Mouse (Mus musculus): ENCODE results near the gene Plin5.
"Not testable (repeated sequence)": the region's sequence is repeated elsewhere in the genome, so short reads cannot be mapped to it uniquely, and the experiment has no call there.

Plin5 gene

DNA sequence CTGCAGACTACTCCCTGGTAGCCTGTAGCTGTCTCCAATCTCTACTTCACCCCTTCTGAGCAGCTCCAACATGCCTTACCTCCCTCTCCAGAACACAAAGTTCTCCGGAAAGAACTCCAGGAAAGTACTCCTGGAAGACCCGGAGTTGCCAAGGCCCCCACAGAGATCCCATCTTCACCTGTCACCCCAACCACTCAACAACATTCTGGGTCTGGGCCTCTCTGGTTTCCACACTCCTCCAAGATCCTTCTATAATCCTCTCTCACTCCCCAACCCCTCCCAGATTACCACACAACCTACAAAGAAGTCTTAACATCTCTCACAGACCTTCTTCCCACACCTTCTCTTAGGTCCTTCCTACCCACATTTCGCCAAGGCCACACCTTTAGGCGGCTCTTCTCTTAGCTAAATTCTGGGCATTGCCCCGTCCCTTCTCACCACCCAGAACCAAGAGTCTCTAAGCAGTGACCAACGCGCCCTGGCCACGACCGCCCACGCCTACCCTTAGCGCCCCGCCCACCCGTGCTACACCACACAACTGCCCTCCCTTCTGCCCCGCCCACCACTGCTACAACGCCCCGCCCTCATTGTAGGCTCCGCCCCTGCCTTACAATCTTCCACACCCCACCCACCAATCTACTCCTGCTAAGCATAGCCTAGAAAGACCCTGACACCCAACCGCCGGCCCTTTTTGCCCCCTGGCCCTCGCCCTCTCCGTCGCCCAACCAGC is 43.1 kb downstream of the Plin5 start:
- peak; percentile 78 for DNase-seq (ENCODE audit: low read depth, low spot score)

DNA sequence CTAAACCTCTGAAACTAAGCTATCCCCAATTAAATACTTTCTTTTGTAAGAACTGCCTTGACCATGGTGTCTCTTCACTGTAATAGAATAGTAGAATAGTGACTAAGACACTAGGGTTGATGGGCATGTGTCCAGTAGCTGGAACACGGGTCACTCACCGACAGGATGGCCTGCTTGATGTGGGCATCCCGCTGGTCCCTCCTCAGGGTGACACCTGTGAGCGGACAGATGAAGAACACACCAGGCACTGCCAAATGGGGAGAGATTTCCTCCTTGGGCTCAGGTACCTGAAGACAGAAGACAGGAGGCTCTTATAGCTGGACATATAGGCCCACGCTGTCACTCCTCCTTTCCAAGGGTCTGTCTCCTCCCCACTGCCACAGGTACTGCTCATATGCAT is 45.2 kb downstream of the Plin5 start:
- no peak for DNase-seq (ENCODE audit: low read depth, low spot score)

DNA sequence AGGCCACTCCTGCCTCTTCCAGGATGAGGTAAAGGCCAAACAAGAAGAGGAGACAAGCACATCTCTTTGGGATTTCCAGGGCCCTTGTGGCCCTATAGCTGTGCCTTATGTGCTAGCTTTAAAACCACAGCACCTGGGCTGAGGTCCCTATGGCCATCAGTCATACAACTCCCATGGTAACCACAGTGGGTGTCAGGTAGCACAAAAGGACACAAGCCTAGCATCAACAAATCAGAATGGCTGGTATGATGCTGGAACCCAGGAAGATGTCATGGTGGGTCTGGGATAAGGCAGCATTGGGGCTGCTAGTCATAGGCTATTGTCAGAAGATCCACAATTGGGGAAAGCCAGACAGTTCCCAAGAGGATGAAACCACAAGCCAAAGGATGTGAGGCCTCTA is 46.3 kb downstream of the Plin5 start:
- DNase-seq (ENCODE audit: low read depth, low spot score) = no peak

DNA sequence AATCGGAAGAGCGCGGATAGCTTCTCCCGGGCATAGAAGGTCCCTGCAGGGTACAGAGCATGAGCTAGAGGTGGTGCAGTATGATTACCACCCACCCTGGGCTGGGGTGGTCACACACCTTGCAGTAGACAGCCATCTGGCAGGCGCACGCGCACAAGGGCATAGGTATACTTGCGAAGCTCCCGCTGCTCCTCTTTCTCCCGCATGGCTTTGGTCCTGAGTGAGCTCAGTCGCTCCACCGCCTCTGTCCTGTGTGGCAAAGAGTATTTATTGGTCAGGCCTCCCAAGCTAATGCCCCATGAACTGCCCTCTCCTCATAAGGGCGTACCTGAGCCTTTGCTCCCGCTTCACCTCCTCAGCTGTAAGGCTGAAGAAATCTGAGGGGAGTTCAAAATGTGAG is 48.3 kb downstream of the Plin5 start:
- DNase-seq (ENCODE audit: low read depth, low spot score) = no peak

DNA sequence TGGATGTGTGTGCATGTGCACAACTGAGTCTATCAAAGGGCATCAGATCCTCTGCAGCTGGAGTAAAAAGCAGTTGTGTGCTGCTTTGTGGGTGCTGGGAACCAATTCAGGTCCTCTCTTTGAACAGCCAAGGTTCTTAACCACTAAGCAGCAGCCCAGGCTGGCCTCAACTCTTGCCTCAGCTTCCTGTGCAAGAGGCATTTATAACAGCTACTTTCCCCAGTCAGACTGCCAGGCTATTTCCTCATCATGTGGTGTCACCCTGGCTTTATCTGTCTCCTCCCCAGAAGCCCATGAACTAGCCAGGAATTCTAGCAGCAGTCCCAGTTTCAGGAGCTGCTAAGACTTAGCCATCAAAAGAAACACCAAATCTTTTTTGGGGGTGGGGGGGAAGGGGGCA is 50.9 kb downstream of the Plin5 start:
- no peak for DNase-seq (ENCODE audit: low read depth, low spot score)

DNA sequence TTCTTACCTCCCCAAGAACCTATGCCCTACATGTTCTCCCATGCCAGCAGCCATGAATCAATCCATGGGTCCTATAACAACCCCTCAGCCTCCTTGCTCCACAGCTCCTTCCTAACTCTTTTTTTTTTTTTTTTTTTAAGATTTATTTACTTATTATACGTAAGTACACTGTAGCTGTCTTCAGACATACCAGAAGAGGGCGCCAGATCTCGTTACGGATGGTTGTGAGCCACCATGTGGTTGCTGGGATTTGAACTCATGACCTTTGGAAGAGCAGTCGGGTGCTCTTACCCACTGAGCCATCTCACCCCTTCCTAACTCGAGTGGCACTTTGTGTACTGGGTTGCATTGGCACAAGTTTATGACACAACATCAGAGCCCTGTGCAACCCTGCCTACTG is 51.7 kb downstream of the Plin5 start:
- DNase-seq (ENCODE audit: low read depth, low spot score) = not testable (repeated sequence)

DNA sequence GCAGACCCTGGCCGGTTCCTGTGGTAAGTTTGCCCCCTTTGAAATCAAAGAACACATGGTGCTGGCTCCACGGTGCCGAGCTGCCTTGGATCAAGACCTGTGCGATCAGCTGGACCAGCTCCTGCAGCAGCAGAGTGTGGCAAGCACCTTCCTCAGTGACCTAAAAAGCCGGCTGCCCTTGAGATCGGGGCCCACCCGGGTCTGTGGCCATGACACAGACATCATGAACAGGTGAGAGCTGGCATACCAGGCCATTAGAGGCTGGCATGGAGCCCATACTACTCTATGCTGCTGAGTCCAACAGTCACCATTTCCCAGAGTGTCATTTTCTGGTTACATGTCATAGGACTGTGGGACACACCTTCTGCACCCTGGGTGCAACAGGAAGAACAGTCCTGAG is 55.3 kb downstream of the Plin5 start:
- no peak for DNase-seq (ENCODE audit: low read depth, low spot score)
